Mouse (Mus musculus) gonadal fat pad, adult 2 months (tissue): ENCODE measurements around the gene Haus8. TPM values are rescaled to one million over a fixed set of nuclear protein-coding genes. Genes with fewer than 3 reads are reported as not detected.
"Not testable (repeated sequence)": the region's sequence is repeated elsewhere in the genome, so short reads cannot be mapped to it uniquely, and the experiment has no call there.

ENCODE experiments used
- DNase-seq: peaks from one replicate; pipeline ENCODE4 v3.0.0-alpha.2; 2012; ENCODE audit warnings: low read depth
- polyA plus RNA-seq: library from polyadenylated mRNA; depleted of rRNA; stranded (reverse); fragments of >200 nt; gene quantifications from 2 replicates; pipeline ENCODE4 v1.2.3, GENCODE M21; 2012; rRNA removed

The Haus8 gene
- polyA plus RNA-seq = 2.8 and 3.6 TPM in 2 replicates

DNA sequence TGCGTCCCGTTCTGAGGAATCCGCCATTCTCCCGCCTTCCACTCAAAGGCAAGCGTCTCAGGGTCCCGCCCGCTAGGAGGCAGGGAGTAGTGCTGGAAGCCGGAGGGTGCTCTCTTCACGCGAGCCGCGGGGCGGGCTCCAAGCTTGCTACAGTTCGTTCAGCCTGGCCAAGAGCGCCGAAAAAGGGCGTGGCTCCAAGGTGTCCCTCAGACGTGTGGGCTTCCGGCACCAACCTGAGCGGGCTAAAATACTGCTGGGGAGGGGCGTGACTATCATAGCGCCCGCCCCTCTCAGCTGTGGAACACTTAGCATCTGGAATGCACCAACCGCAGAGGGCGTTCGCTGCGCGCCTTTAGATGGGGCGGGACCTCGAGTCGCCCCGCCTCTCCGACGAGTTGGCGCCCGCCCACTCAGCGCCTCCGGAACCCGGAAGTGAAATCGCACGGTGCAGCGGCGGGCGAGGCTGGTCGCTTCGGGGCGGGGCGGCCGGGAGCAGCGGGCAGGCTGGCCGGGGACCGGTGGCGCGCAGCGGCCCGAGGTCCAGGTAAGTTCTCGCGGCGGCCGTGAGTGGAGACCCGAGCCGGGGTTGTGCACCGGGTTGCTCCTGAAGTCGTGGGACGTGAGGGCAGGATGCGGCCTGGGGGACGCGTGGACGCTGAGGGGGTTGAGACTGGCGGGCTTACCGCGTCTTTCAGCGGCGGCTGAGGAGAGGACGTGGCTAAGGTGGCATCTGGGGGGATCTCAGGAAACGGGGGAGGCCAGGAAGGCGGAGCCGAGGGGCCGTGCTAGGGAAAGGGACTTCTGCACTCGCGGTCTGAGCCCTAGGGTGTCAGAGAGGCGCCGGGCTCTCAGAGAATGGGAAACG is at the start of gene Haus8, which contains the start of gene Myo9b:
Gene Haus8 (minus strand): TSS at position 649 of the 865 bp plus-strand sequence.
Gene Myo9b (plus strand): TSS at position 429 of the 865 bp plus-strand sequence.
- peak; percentile 77 for DNase-seq

- DNase-seq = not testable (repeated sequence)
Measured at GRCm38 (mm10) chr8:71319760-71320159, 47.0 kb upstream of the Haus8 start.

- not testable (repeated sequence) for DNase-seq
Measured at GRCm38 (mm10) chr8:71318610-71319009, 45.9 kb upstream of the Haus8 start.

- no peak for DNase-seq
Measured at GRCm38 (mm10) chr8:71316486-71317031, 43.8 kb upstream of the Haus8 start.

- no peak for DNase-seq
Measured at GRCm38 (mm10) chr8:71315972-71316371, 43.2 kb upstream of the Haus8 start.

DNA sequence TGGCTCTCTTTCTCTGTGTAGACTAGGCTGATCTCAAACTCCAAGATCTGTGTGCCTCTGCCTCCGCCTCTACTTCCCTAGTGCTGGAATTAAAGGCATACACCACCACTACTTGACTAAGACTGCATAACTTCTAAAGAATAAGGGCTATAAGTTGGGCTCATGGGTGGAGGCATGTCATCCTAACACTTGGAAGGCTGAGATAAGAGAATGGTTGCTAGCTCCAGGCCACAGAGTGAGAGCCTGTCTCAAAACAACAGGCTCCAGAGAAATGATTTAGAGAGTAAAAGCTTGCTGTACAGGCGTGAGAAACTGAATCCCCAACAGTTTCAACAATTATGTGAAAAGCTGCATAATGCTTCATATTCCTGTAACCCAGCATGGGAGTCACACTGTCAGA is 41.2 kb upstream of the Haus8 start:
- no peak for DNase-seq

DNA sequence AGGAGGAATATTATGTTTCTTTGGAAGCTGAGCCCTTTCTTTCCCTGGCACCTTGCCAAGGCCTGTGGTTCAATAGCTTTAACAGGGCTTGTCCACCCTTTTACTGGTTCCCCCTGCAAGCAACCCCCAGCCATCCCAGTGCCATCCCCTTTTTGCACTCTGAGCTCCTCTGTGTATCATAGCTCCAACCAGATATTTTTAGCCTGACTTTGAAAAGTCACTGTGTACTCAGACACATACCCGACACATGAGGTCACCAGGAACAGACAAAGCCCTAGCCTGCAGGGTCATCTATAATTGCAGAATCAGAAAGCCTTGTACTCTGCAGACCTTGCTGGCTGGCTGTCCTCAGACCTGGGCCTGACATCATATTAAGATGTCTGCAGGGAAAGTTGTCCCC is 40.0 kb upstream of the Haus8 start:
- no peak for DNase-seq

GRCm38 (mm10) chr8:71310446-71310845 is 37.7 kb upstream of the Haus8 start:
- no peak for DNase-seq

DNA sequence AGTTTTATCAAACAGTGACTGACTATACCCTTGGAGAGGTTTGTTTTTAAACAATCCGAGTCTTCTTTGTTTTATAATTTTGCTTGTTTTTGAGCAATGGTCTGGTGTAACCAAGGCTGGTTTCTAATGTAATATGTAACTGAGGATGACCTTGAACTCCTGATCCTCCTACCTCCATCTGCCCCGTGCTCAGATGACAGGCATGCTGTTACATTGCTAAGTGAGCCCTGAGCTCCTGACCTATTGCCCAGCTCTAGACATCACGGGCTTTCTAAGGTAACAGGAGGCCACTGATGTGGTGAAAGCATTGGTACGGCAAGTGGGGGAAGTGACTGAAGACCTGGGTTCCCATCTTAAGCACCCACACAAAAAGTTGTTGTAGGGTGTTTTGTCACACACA is 35.2 kb upstream of the Haus8 start:
- no peak for DNase-seq

- DNase-seq = no peak
Measured at GRCm38 (mm10) chr8:71307371-71307770, 34.6 kb upstream of the Haus8 start.

GRCm38 (mm10) chr8:71305988-71306387 is 33.3 kb upstream of the Haus8 start:
- no peak for DNase-seq

GRCm38 (mm10) chr8:71303632-71304031 is 30.9 kb upstream of the Haus8 start:
- no peak for DNase-seq

DNA sequence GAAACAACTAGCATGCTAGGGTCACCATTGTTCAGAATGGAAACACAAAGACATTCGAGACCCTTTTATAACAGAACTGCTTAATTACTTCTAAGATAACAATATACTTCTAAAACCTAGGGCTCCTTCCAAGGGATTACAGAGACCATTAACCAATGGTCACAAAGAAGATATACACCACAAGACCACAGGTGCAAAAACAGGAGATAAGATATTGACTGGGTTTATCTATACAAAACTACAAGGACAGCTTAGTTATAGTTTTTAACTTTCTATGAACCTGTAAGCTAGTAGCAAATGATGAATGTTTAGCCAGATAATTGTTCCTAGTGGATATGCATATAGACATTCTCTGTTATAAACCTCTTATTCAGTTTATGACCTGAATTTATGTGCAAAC is 30.1 kb upstream of the Haus8 start:
- DNase-seq = no peak

GRCm38 (mm10) chr8:71299716-71300115 is 27.0 kb upstream of the Haus8 start:
- no peak for DNase-seq

GRCm38 (mm10) chr8:71297439-71297838 is 24.7 kb upstream of the Haus8 start:
- DNase-seq = no peak

- DNase-seq = no peak
Measured at GRCm38 (mm10) chr8:71296784-71297183, 24.1 kb upstream of the Haus8 start.

GRCm38 (mm10) chr8:71296188-71296621 is 23.5 kb upstream of the Haus8 start:
- DNase-seq = no peak

GRCm38 (mm10) chr8:71293930-71294329 is 21.2 kb upstream of the Haus8 start:
- DNase-seq = not testable (repeated sequence)

GRCm38 (mm10) chr8:71291351-71291750 is 18.6 kb upstream of the Haus8 start:
- DNase-seq = no peak

- no peak for DNase-seq
Measured at GRCm38 (mm10) chr8:71290911-71291310, 18.2 kb upstream of the Haus8 start.

- no peak for DNase-seq
Measured at GRCm38 (mm10) chr8:71290211-71290610, 17.5 kb upstream of the Haus8 start.

GRCm38 (mm10) chr8:71289098-71289497 is 16.4 kb upstream of the Haus8 start:
- no peak for DNase-seq

- DNase-seq = no peak
Measured at GRCm38 (mm10) chr8:71288441-71288949, 15.8 kb upstream of the Haus8 start.
